Mouse (Mus musculus) kidney, adult 2 months (tissue): Measurements from ENCODE around the gene Top3a.

ENCODE experiments used
- CTCF ChIP-seq: fragments of 200-500 bp; conservative IDR thresholded peaks from 2 replicates; pipeline ENCODE4 v1.5.1; 2011; ENCODE audit warnings: low read depth, mild to moderate bottlenecking, control low read depth, low read length, moderate library complexity, mixed read lengths; ENCODE audit not compliant: insufficient read depth, insufficient read length
- POLR2A ChIP-seq: fragments of 200-500 bp; IDR thresholded peaks from one replicate; pipeline ENCODE4 v1.6.1; 2011; ENCODE audit warnings: low read depth, low read length, control low read depth

DNA sequence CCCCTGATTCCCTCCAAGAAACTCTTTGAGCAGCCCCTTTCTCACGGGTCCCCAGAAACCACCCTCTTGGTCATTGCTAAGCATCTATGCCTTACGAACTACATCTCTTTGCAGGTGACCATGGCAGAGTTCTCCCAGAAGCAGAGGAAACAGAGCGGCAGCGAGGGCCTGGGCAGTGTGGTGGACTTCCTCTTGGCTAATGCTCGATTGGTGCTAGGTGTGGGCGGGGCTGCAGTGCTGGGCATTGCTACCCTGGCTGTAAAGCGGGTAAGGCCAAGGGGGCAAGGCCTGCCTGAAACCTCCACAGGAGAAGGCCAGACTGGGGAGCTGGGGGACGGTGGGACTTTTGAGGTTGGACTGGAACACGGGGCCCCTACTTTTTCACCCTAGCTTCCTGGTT, 47.0 kb downstream of the Top3a start:
- TF ChIP-seq POLR2A (no peak), CTCF (no peak)
